Mouse (Mus musculus): ENCODE measurements around the gene Neil1. TPM values are rescaled to one million over a fixed set of nuclear protein-coding genes. Genes with fewer than 3 reads are reported as not detected.

The Neil1 gene
- polyA plus RNA-seq, 1 experiment from 2014 or later = 8.8 TPM

DNA sequence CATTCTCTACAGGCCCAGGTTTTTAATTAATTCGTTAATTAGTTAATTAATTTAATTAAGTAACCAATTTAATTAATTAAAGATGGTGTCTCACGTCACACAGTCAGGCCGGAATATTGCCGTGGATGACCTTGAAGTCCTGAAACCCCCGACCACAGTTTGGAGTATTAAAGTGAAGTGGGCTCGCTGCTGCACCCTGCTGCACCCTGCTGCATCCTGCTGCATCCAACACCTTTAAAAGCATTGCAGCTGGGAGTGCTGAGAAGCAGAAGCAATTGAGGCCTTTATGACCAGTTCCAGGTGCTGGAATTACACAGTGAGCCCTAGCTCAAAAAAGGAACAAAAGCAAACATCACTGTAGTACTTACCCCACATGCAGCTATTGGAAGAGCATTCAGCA, 4.2 kb upstream of the Neil1 start:
- ATAC-seq (replicated peaks) = no peak
- no peak overlapping the region for H3K9ac ChIP-seq (replicated peaks)
- H3K27me3 ChIP-seq = no peaks in the 10 kb centered on the region

DNA sequence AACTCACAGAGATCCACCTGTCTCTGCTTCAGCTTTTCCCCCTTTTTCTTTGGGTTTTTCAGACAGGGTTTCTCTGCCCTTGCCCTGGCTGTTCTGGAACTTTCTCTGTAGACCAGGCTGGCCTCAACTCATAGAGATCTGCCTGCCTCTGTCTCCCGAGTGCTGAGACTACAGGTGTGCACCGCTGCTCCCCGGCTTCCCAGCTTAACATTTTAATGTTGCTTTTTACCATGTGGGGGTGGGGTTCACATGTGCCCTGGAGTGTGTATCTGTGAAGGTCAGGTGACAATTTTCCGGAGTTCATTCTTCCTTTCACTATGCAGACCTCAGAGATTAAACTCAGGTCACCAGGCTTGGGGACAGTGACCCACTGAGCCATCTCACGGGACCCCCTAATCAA, 2.1 kb upstream of the Neil1 start:
- no peak overlapping the region for H3K4me3 ChIP-seq
- no peaks in the 10 kb centered on the region for H3K36me3 ChIP-seq

More for the DNA sequence above, 4.2 kb upstream of the Neil1 start:
- no peaks in the 10 kb centered on the region for H3K9me3 ChIP-seq
- H3K4me3 ChIP-seq = no peak overlapping the region
- H3K4me2 ChIP-seq (replicated peaks) = no peak overlapping the region
- WGBS = 35% methylated on average over 6 of the region's 6 CpGs
- peaks cover 24% of the 10 kb centered on the region for H3K4me1 ChIP-seq
- H3K36me3 ChIP-seq = no peaks in the 10 kb centered on the region
- H3K27ac ChIP-seq (replicated peaks) = no peak overlapping the region

DNA sequence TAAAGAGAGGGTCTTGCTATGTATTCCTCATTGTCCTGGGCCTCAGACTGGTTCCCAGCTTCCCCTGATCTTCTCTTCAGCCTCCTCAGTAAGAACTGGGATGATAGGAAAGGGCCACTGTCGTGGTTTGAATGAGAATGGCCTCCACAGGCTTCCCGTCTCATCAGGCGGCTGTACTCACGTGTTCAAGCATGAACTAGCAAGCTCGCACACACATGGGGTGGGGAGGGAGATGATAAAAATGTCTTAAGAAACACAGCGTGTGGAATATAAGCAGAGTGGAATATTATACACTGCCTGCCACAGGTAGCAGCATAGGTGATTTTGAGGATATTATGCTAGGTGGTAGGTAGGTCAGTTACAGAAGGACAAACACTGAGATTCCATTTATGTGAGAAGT, 916 bp upstream of the Neil1 start:
- Histone ChIP-seq H3K27me3 (no peaks in the 10 kb centered on the region), H3K4me1 (peaks cover 21% of the 10 kb centered on the region), H3K9me3 (no peaks in the 10 kb centered on the region), H3K4me2 (replicated peaks) (peak overlapping the region; percentile 81), H3K9ac (replicated peaks) (peak overlapping the region; percentile 73), H3K36me3 (no peaks in the 10 kb centered on the region), H3K27ac (replicated peaks) (peak overlapping the region; percentile 91), H3K4me3 (peak overlapping the region; percentile 57)
- no peak for ATAC-seq (replicated peaks)
- 65% methylated on average over 6 of the region's 6 CpGs for WGBS

More for the DNA sequence above, 2.1 kb upstream of the Neil1 start:
- Histone ChIP-seq H3K27me3 (no peaks in the 10 kb centered on the region), H3K9ac (replicated peaks) (no peak overlapping the region), H3K9me3 (no peaks in the 10 kb centered on the region), H3K27ac (replicated peaks) (no peak overlapping the region), H3K4me1 (peaks cover 21% of the 10 kb centered on the region), H3K4me2 (replicated peaks) (no peak overlapping the region)
- ATAC-seq (replicated peaks) = no peak
- 86% methylated on average over 5 of the region's 5 CpGs for WGBS

DNA sequence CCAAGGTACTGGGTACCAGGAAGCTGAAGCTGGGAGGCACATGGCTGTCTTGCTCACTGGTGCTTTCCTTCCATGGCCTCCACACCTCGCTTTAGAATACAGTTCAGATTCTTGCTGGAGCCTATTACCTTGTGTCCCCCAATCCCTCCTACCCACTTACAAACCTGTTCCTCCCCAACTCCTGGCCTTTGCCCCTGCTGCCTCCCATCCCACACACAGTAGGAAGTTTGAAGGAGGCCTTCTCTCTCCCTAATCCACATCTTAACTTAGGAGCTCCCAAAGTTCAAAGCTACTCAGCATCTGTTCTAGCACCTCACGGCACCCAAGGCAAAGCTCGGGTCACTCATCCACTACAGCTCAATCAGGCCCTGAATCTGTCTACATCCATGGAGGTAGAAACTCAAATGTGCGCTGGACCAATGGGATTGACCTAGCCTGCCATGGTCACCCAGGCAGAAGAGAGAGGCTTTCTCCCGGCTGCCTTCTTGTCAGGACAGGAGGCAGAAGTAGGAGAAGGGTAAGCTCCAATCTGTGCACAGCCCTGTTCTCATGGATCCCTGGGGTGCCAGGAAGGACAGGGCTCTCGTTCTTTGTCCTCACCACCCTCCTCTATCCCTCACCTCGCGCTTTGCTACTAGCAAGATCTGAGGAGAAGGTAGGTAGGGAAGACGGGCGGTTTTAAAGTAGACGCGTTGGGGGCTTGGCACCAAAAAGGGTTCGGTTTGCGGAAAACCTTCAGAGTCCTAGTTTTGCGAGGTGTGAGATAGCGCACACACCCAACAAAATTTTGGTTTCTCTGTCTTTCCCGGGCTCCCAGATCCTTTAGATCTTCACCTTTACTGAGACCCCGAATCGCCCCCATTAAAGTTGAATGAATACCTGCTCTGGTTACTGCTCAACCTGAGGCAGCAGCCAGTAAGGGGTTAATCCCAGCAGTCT, 631 bp downstream of the Neil1 start:
- Histone ChIP-seq H3K9me3 (no peaks in the 10 kb centered on the region), H3K36me3 (peaks cover under 1% of the 10 kb centered on the region; the same call in 1 of the 2 replicates), H3K27ac (replicated peaks) (peak overlapping the region; percentile 91), H3K4me1 (peaks cover 21% of the 10 kb centered on the region), H3K9ac (replicated peaks) (peak overlapping the region; percentile 73), H3K4me2 (replicated peaks) (peak overlapping the region; percentile 81), H3K27me3 (no peaks in the 10 kb centered on the region), H3K4me3 (peak overlapping the region; percentile 57)
- 7% methylated on average over 19 of the region's 19 CpGs for WGBS
- peak; percentile 42 for ATAC-seq (replicated peaks)

DNA sequence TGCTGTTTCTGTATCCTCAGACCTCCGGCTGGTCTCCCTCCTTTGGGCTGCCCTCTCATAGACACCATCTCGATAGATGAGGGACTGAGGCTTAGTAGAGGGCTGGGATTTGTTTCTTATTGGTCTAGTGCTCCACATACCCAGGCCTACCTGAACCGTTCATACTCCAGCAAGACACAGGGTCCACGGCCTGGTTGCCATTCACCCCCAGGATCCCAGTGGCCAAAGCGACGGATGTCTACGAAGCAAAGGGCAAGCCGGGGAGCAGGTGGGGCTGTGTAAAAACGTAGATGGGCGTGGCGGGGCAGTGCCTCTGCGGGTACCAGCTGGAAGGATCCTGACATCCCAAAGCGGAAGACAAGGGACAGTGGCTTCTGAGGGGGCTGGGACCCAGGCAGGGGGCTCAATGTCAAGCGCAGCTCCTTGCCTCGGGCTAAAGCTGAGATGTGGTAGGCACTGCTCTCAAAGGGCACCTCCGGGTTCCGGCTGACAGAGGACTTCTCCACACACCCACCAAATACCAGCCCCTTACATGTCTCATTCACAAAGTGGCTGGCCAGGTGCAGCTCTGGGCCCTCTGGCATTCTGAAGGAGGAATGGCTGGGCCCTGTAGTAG, 1.5 kb downstream of the Neil1 start:
- Histone ChIP-seq H3K4me2 (replicated peaks) (0 out of 2 replicates have a peak overlapping the region, but pooled peaks have one; percentile 81), H3K36me3 (peaks cover 10% of the 10 kb centered on the region), H3K27ac (replicated peaks) (no peak overlapping the region), H3K4me1 (peaks cover 21% of the 10 kb centered on the region), H3K9me3 (no peaks in the 10 kb centered on the region), H3K9ac (replicated peaks) (no peak overlapping the region), H3K27me3 (no peaks in the 10 kb centered on the region), H3K4me3 (peak overlapping the region; percentile 57; the same call in 1 of the 2 replicates)
- no peak for ATAC-seq (replicated peaks)
- whole genome bisulfite sequencing = 87% methylated on average over 17 of the region's 17 CpGs

DNA sequence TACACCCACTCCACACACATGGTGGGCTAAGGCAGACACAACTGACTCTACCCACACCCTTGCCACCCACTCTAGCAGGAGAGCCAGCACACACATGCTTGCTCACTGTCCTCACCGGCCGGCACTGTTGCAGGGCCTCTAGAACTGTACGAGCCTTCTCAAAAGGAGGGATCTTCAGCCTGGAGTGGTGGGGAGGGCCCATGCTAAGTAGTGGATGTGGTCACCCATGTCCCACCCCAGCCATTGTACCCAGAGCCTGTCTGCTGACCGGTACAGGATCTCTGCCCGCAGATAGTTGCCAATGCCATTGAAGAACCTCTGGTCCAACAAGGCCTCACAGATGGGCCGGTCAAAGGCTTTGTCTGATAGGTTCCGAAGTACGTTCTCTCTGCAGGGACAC, 3.3 kb downstream of the Neil1 start:
- WGBS = 89% methylated on average over 8 of the region's 8 CpGs
- H3K27me3 ChIP-seq = no peaks in the 10 kb centered on the region
- peaks cover 26% of the 10 kb centered on the region for H3K36me3 ChIP-seq
- H3K27ac ChIP-seq (replicated peaks) = no peak overlapping the region
- H3K4me3 ChIP-seq = no peak overlapping the region
- no peak overlapping the region for H3K4me2 ChIP-seq (replicated peaks)
- no peaks in the 10 kb centered on the region for H3K9me3 ChIP-seq
- no peak for ATAC-seq (replicated peaks)
- peaks cover 21% of the 10 kb centered on the region for H3K4me1 ChIP-seq
- H3K9ac ChIP-seq (replicated peaks) = no peak overlapping the region

DNA sequence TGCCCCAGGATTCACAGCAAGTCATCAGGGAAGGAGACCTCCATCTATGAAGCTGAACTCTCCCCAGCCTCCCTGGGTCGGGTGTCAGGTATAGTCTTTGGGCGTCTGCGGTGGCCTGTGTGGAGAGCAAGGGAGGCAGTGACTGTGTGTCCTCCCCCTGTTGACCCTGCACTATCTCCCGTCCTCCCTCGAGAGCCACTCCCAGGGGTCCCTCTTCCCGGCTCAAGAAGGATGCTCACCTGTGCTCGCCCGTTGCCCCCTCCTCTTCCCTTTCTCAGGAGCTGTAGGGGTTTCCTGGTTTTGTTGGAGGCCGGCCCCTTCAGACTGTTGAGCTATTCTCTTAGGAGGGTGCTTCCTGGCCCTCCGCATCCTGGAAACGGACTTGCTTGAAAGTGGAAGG, 4.9 kb downstream of the Neil1 start:
- no peak overlapping the region for H3K9ac ChIP-seq (replicated peaks)
- no peak overlapping the region for H3K4me3 ChIP-seq
- no peak overlapping the region for H3K4me2 ChIP-seq (replicated peaks)
- no peaks in the 10 kb centered on the region for H3K27me3 ChIP-seq
- peaks cover 11% of the 10 kb centered on the region for H3K4me1 ChIP-seq
- 83% methylated on average over 11 of the region's 11 CpGs for WGBS
- no peaks in the 10 kb centered on the region for H3K9me3 ChIP-seq
- no peak for ATAC-seq (replicated peaks)
- H3K27ac ChIP-seq (replicated peaks) = no peak overlapping the region
- peaks cover 35% of the 10 kb centered on the region for H3K36me3 ChIP-seq

DNA sequence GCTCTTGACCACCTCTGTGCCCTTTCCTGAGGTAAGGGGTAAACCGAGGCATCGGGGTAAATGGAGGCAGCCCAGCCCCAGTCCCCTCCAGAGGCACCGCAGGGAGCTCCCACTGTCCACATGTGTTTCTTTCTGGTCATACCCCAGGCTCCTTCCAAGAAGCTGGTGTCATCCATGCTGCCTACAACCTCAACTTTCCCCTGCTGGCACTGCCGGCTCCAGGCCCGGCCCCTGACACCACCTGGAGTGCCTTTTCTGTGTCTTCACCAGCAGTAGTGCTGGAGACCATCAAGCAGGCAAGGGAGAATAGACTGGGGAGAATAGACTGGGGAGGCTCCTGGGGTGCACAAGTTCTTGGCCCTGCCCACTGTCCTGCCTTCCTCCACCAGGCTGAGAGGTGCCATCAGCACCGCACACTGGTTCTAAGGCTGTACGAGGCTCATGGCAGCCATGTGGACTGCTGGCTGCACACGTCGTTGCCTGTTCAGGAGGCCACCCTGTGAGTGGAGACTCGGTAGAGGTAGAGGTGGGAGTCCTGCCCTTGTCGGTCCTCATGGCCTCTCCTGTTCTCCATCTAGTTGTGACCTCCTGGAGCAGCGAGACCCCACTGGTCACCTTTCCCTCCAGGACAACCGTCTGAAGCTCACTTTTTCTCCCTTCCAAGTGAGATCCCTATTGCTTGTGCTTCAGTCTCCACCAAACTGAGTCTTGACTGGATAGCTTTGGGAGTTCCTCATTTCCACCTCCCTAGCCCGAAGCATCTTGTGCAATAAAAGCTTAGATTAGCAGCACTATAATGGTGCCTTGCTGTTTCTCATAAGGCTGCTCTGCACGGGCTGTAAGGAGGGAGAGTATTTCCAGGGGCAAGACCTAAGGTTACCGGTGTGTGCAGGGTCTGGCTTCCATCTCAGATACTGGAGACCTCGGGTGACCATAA, 6.4 kb downstream of the Neil1 start:
- Histone ChIP-seq H3K9me3 (no peaks in the 10 kb centered on the region), H3K4me1 (peaks cover 2% of the 10 kb centered on the region), H3K4me2 (replicated peaks) (no peak overlapping the region), H3K36me3 (peaks cover 49% of the 10 kb centered on the region), H3K27ac (replicated peaks) (no peak overlapping the region), H3K27me3 (no peaks in the 10 kb centered on the region), H3K9ac (replicated peaks) (no peak overlapping the region), H3K4me3 (no peak overlapping the region)
- ATAC-seq (replicated peaks) = no peak
- 91% methylated on average over 17 of the region's 17 CpGs for WGBS

DNA sequence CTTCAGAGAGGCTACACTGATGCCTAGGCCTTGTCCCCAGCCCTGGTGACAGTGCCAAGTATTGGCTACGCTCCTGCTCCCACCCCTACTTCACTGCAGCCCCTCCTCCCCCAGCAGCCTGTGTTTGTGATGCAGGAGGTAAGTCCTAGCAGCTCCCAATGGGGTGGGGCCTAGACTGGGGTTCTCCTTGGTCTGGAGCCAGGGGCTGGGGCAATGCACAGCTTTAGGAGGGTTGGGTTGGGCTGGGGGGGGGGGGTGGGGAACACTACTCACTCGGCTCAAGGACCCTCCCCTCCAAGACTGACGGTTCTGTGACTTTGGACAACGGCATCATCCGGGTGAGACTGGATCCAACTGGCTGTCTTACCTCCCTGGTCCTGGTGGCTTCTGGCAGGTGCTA, 8.5 kb downstream of the Neil1 start:
- Histone ChIP-seq H3K27me3 (no peaks in the 10 kb centered on the region), H3K4me3 (no peak overlapping the region), H3K9ac (replicated peaks) (no peak overlapping the region), H3K9me3 (no peaks in the 10 kb centered on the region), H3K27ac (replicated peaks) (no peak overlapping the region), H3K36me3 (peaks cover 53% of the 10 kb centered on the region), H3K4me2 (replicated peaks) (no peak overlapping the region), H3K4me1 (no peaks in the 10 kb centered on the region)
- WGBS = 88% methylated on average over 5 of the region's 5 CpGs
- ATAC-seq (replicated peaks) = no peak

DNA sequence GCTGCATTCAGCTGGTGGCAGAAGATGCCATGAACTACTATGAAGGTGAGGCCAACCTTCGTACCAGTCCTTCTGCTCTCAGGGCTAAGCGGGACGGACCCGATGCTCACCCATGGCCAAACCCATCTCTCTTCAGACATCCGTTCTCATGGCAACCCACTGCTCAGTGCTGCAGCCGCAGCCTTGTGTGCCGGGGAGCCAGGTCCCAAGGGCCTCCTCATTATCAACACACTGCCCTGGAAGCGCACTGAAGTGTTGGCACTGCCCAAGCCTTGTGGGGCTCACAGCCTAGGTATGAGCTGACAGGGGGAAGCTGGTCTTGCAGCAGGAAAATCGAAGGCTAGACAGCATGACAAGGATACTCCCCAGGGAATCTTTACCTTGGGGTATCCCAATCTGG, 9.0 kb downstream of the Neil1 start:
- H3K9me3 ChIP-seq = no peaks in the 10 kb centered on the region
- no peaks in the 10 kb centered on the region for H3K4me1 ChIP-seq
- no peak overlapping the region for H3K4me3 ChIP-seq
- H3K36me3 ChIP-seq = peaks cover 56% of the 10 kb centered on the region
- 93% methylated on average over 9 of the region's 9 CpGs for WGBS
- H3K9ac ChIP-seq (replicated peaks) = no peak overlapping the region
- H3K27me3 ChIP-seq = no peaks in the 10 kb centered on the region
- H3K4me2 ChIP-seq (replicated peaks) = no peak overlapping the region
- H3K27ac ChIP-seq (replicated peaks) = no peak overlapping the region
- no peak for ATAC-seq (replicated peaks)

DNA sequence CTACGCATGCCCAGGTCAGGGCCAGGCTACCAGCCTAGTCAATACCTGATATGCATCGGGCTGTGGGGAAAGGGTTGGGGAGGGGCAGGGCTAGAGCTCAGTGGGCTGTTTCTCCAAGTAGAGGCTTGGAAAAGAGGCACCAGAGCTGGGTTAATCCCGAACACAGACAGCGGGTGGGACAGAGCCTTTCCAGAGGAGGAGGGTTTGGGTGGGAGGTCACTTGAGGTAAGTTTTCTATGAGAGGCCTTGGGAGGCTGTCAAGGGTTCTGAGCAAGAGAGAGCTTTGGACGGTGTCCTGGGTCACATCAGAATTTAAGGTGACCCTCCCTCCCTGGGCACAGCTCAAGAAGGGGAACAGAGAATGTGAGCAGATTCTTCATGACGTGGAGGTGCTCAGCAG, 9.6 kb downstream of the Neil1 start:
- 93% methylated on average over 6 of the region's 6 CpGs for WGBS
- H3K27me3 ChIP-seq = no peaks in the 10 kb centered on the region
- H3K4me3 ChIP-seq = no peak overlapping the region
- H3K36me3 ChIP-seq = peaks cover 56% of the 10 kb centered on the region
- ATAC-seq (replicated peaks) = no peak
- H3K9me3 ChIP-seq = no peaks in the 10 kb centered on the region
- no peak overlapping the region for H3K9ac ChIP-seq (replicated peaks)
- H3K4me2 ChIP-seq (replicated peaks) = no peak overlapping the region
- H3K4me1 ChIP-seq = no peaks in the 10 kb centered on the region
- H3K27ac ChIP-seq (replicated peaks) = no peak overlapping the region

Measured in forebrain, embryonic 15.5 days (tissue).